Mouse (Mus musculus) midbrain, embryonic 10.5 days (tissue): ENCODE results near the gene Gpr137b. TPM values are rescaled to one million over a fixed set of nuclear protein-coding genes. Genes with fewer than 3 reads are reported as not detected.
"Not testable (repeated sequence)": the region's sequence is repeated elsewhere in the genome, so short reads cannot be mapped to it uniquely, and the experiment has no call there.

ENCODE experiments used
- DNase-seq: peaks from one replicate; pipeline ENCODE4 v3.0.0-alpha.2; 2017; ENCODE audit warnings: low spot score
- H3K27ac ChIP-seq: fragments of 300-500 bp; sonication (generic); replicated peaks from 2 replicates; pipeline ENCODE4 v1.5.1; 2016; ENCODE audit warnings: mild to moderate bottlenecking
- H3K27me3 ChIP-seq: fragments of 300-500 bp; sonication (generic); 2 replicates; pipeline ENCODE4 v1.6.1; 2016; ENCODE audit warnings: low read depth, mild to moderate bottlenecking; ENCODE audit not compliant: poor library complexity, severe bottlenecking
- H3K36me3 ChIP-seq: fragments of 300-500 bp; sonication (generic); 2 replicates; pipeline ENCODE4 v1.6.1; 2016; ENCODE audit warnings: mild to moderate bottlenecking, moderate library complexity
- H3K4me1 ChIP-seq: fragments of 300-500 bp; sonication (generic); 2 replicates; pipeline ENCODE4 v1.6.1; 2016
- H3K4me3 ChIP-seq: fragments of 300-500 bp; sonication (generic); 2 replicates; pipeline ENCODE4 v1.5.1; 2016; ENCODE audit warnings: mild to moderate bottlenecking, moderate library complexity
- H3K9me3 ChIP-seq: fragments of 300-500 bp; sonication (generic); replicated peaks from 2 replicates; pipeline ENCODE4 v1.6.1; 2016; ENCODE audit warnings: mild to moderate bottlenecking
- WGBS: fragments of 180-500 bp; shearing (Covaris S2); methylation state at CpG from one replicate; pipeline ENCODE4 v1.1.7; 2016; 5-methylcytosine and 5-hydroxymethylcytosine counted together
- polyA plus RNA-seq: library from polyadenylated mRNA; unstranded; fragments of >200 nt; fragmentation: Nextera tagmentation; extraction: Ambion mirVana; gene quantifications from 2 replicates; pipeline ENCODE4 v1.2.1, GENCODE M21; 2016

Gene Gpr137b
- polyA plus RNA-seq, 1 experiment from 2014 or later: 24.0 TPM

GRCm38 (mm10) chr13:13403366-13403765, 9.6 kb upstream of the Gpr137b start:
- H3K9me3 ChIP-seq, H3K27me3 ChIP-seq, H3K4me3 ChIP-seq, H3K4me1 ChIP-seq, H3K36me3 ChIP-seq, H3K27ac ChIP-seq, DNase-seq: not testable (repeated sequence)
- 96% methylated on average over 3 of the region's 3 CpGs for WGBS

- not testable (repeated sequence) for H3K27me3 ChIP-seq, H3K36me3 ChIP-seq, H3K9me3 ChIP-seq, H3K4me1 ChIP-seq, H3K4me3 ChIP-seq, DNase-seq, H3K27ac ChIP-seq
- WGBS: 87% methylated on average over 5 of the region's 5 CpGs
Measured at GRCm38 (mm10) chr13:13402818-13403217, 9.0 kb upstream of the Gpr137b start.

GRCm38 (mm10) chr13:13400851-13401250, 7.0 kb upstream of the Gpr137b start:
- not testable (repeated sequence) for H3K4me3 ChIP-seq, H3K36me3 ChIP-seq, H3K27me3 ChIP-seq, H3K9me3 ChIP-seq, H3K4me1 ChIP-seq, H3K27ac ChIP-seq, DNase-seq
- WGBS: 82% methylated on average over 3 of the region's 3 CpGs

GRCm38 (mm10) chr13:13394096-13394395, 232 bp upstream of the Gpr137b start:
- peak; percentile 61 for DNase-seq
- not testable (repeated sequence) for H3K27ac ChIP-seq, H3K27me3 ChIP-seq, H3K9me3 ChIP-seq, H3K36me3 ChIP-seq, H3K4me1 ChIP-seq
- WGBS: 1% methylated on average over 15 of the region's 15 CpGs
- H3K4me3 ChIP-seq: peak overlapping the region; percentile 53

- not testable (repeated sequence) for H3K27ac ChIP-seq, DNase-seq, H3K27me3 ChIP-seq, H3K4me1 ChIP-seq, H3K4me3 ChIP-seq, H3K36me3 ChIP-seq, H3K9me3 ChIP-seq
- WGBS: 100% methylated on average over 1 of the region's 7 CpGs
Measured at GRCm38 (mm10) chr13:13378168-13378859, 15.5 kb downstream of the Gpr137b start.

GRCm38 (mm10) chr13:13377180-13377579, 16.6 kb downstream of the Gpr137b start:
- no peaks in the 10 kb centered on the region for H3K9me3 ChIP-seq
- H3K36me3 ChIP-seq: peaks cover 6% of the 10 kb centered on the region; the same call in 1 of the 2 replicates

GRCm38 (mm10) chr13:13373965-13374364, 19.8 kb downstream of the Gpr137b start:
- H3K9me3 ChIP-seq: not testable (repeated sequence)

More at GRCm38 (mm10) chr13:13377180-13377579, 16.6 kb downstream of the Gpr137b start:
- no peaks in the 10 kb centered on the region for H3K4me1 ChIP-seq
- 88% methylated on average over 5 of the region's 5 CpGs for WGBS
- H3K27me3 ChIP-seq: no peaks in the 10 kb centered on the region
- no peak overlapping the region for H3K4me3 ChIP-seq
- DNase-seq: no peak
- no peak overlapping the region for H3K27ac ChIP-seq

GRCm38 (mm10) chr13:13371436-13371835, 22.4 kb downstream of the Gpr137b start:
- not testable (repeated sequence) for H3K4me3 ChIP-seq, H3K27me3 ChIP-seq, DNase-seq, H3K9me3 ChIP-seq, H3K4me1 ChIP-seq, H3K27ac ChIP-seq
- H3K36me3 ChIP-seq: peaks cover 23% of the 10 kb centered on the region
- WGBS: 92% methylated on average over 7 of the region's 7 CpGs

More at GRCm38 (mm10) chr13:13373965-13374364, 19.8 kb downstream of the Gpr137b start:
- not testable (repeated sequence) for H3K4me1 ChIP-seq, H3K4me3 ChIP-seq, H3K27me3 ChIP-seq, H3K27ac ChIP-seq, DNase-seq
- H3K36me3 ChIP-seq: peaks cover 13% of the 10 kb centered on the region; the same call in 1 of the 2 replicates
- WGBS: 94% methylated on average over 6 of the region's 6 CpGs

- H3K4me1 ChIP-seq, H3K4me3 ChIP-seq, DNase-seq, H3K9me3 ChIP-seq, H3K27ac ChIP-seq, H3K27me3 ChIP-seq: not testable (repeated sequence)
- WGBS: 94% methylated on average over 2 of the region's 2 CpGs
- H3K36me3 ChIP-seq: peaks cover 52% of the 10 kb centered on the region
Measured at GRCm38 (mm10) chr13:13366371-13366770, 27.4 kb downstream of the Gpr137b start.

- WGBS: 95% methylated on average over 7 of the region's 7 CpGs
- H3K4me1 ChIP-seq, H3K27me3 ChIP-seq, H3K4me3 ChIP-seq, H3K27ac ChIP-seq, H3K9me3 ChIP-seq, DNase-seq: not testable (repeated sequence)
- peaks cover 64% of the 10 kb centered on the region for H3K36me3 ChIP-seq
Measured at GRCm38 (mm10) chr13:13363536-13363935, 30.3 kb downstream of the Gpr137b start.

- not testable (repeated sequence) for H3K9me3 ChIP-seq, H3K27me3 ChIP-seq, H3K4me1 ChIP-seq, DNase-seq, H3K27ac ChIP-seq, H3K4me3 ChIP-seq
- WGBS: 87% methylated on average over 6 of the region's 6 CpGs
- peaks cover 67% of the 10 kb centered on the region for H3K36me3 ChIP-seq
Measured at GRCm38 (mm10) chr13:13362261-13362660, 31.6 kb downstream of the Gpr137b start.

- not testable (repeated sequence) for H3K9me3 ChIP-seq, H3K27ac ChIP-seq, H3K4me1 ChIP-seq, H3K27me3 ChIP-seq, DNase-seq, H3K4me3 ChIP-seq
- H3K36me3 ChIP-seq: peaks cover 52% of the 10 kb centered on the region
- WGBS: 88% methylated on average over 4 of the region's 4 CpGs
Measured at GRCm38 (mm10) chr13:13360045-13360444, 33.8 kb downstream of the Gpr137b start.

- H3K9me3 ChIP-seq, H3K27ac ChIP-seq, H3K4me3 ChIP-seq, H3K4me1 ChIP-seq, DNase-seq, H3K27me3 ChIP-seq: not testable (repeated sequence)
- H3K36me3 ChIP-seq: peaks cover 37% of the 10 kb centered on the region
- 89% methylated on average over 7 of the region's 7 CpGs for WGBS
Measured at GRCm38 (mm10) chr13:13358602-13359001, 35.2 kb downstream of the Gpr137b start.

GRCm38 (mm10) chr13:13358097-13358496, 35.7 kb downstream of the Gpr137b start:
- not testable (repeated sequence) for H3K9me3 ChIP-seq, H3K27me3 ChIP-seq, H3K27ac ChIP-seq, H3K4me1 ChIP-seq, H3K4me3 ChIP-seq, DNase-seq
- peaks cover 32% of the 10 kb centered on the region for H3K36me3 ChIP-seq
- WGBS: 90% methylated on average over 8 of the region's 8 CpGs
